Mouse (Mus musculus): Measurements from ENCODE around the gene Fam20a.

DNA sequence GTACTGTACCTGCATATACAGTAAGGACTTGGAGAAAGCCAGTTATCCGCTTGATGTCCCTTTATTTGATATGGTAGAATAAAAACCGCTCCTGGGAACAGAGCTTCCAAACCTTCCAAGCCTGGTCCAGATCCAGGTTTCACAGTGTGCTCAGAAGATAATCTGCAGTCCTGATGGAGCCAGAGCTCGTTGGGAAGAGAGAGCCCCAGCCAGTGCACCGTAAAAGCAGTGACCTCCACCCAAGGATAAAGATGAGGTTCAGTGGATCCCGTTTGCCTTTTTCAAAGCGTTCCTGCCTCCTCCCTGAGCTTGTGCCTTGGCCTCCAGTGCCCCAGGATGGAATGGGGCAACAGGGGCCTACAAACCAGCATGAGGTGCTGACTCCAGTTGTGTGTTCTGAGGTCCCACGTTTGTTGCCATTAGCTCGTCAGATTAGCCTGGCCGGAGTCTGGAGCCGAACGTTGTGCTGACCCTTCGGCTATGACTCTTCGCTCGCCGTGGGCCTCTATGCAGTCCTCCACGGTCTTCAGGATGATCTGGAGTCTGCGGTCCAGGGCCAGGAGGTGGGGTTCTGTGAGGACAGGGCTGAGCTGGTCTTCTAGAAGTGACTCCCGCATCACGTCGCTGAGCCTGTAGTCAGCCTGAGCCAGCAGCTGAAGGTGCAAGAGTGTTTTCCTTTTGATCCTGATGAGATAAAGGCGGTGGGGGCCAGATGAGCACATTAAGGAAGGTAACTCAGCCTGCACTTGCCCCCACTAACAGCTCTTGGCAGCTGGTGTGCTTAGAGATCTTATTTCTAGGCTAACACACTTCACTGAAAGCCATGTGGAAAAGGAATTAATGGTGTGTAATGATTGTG is 49.0 kb downstream of the Fam20a start:
- TF ChIP-seq GATA1 (IDR thresholded peaks at IDR 0.05; ENCODE audit: borderline replicate concordance, low read length) (no peak), FLI1 (IDR thresholded peaks at IDR 0.05; ENCODE audit: low read length) (no peak)
